Mouse (Mus musculus) ES-E14 (cell line): Measurements from ENCODE around the gene Cpsf6.

ENCODE experiments used
- CHD2 ChIP-seq: IDR thresholded peaks from 2 replicates; pipeline ENCODE4 v1.6.1; 2014; ENCODE audit warnings: mild to moderate bottlenecking, low read depth, low read length, inconsistent platforms
- ZNF384 ChIP-seq: IDR thresholded peaks from 2 replicates; pipeline ENCODE4 v1.6.1; 2012; ENCODE audit warnings: low read depth, low read length, inconsistent platforms

DNA sequence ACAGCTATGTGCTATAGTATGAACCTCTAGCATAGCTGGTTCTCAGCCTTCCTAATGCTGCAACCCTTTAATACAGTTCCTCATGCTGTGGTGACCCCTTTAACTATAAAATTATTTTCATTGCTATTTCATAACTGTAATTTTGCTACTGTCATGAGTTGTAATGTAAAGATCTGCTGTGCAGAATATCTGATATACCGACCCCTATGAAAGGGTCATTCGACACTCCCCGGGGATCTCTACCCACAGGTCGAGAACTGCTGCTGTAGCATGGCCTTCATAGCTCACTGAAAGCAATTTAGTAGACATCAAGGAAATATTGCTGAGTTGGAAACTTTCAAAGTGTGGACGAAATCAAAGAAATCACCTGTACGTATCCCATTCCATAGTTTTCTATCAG lies 24.6 kb upstream of the Cpsf6 start:
- TF ChIP-seq ZNF384 (no peak), CHD2 (no peak)
